Mouse (Mus musculus) inflammation-experienced regulatory T-cells, adult 6 months (primary cell): ENCODE results near the gene Stat3. TPM values are rescaled to one million over a fixed set of nuclear protein-coding genes. Genes with fewer than 3 reads are reported as not detected.
A peak's percentile ranks its signal among the peaks of the same experiment; 100 is the strongest.

Source experiments
- ATAC-seq: one replicate; pipeline ENCODE4 v1.8.0; 2017
- polyA plus RNA-seq, 3 experiments: library from polyadenylated mRNA; unstranded; fragments of 100-300 nt; shearing (Covaris generic); gene quantifications; one replicate each; pipeline ENCODE4 v1.2.1; 2017

The Stat3 gene
- polyA plus RNA-seq, 3 experiments from 2014 or later: 79.3 to 111 (median 99.2) TPM

DNA sequence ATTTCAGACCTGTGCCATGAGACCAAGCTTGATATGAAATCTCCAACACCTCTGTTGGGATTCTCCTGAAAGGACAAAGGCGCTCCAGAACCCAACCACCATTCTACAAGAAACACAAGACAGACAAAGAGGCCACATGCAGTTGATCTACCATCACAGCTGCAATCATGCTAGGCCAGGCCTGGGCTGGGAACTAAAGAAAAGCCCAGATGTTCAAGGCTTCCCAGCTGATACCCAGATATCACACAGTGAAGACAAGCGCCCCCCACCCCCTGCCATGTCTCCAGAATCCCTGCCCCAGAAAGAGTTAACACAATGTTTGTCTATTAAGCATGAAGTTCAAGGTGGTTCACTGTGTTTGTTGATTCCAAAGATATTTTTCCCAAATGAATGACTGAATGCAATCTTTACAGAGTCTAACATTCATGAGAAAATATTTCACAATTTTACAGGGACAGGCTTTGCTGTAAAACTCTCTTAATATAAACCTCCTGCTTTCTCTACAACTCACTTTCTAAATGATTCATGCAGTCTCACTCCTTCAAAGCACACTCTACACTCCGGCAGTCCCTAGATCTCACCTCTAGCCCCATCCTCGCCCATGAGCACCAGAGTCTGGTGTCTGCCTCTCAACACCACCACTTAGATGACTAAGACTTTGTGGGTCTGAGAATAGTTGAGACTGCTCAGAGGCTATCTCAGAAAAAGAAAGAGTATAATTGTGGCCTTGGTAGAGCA is 18.3 kb downstream of the Stat3 start:
- ATAC-seq: no peak

GRCm38 (mm10) chr11:100918007-100918406 is 21.3 kb downstream of the Stat3 start:
- ATAC-seq: no peak

GRCm38 (mm10) chr11:100916432-100916971 is 22.8 kb downstream of the Stat3 start:
- ATAC-seq: no peak

GRCm38 (mm10) chr11:100915063-100915462 is 24.3 kb downstream of the Stat3 start:
- ATAC-seq: no peak

DNA sequence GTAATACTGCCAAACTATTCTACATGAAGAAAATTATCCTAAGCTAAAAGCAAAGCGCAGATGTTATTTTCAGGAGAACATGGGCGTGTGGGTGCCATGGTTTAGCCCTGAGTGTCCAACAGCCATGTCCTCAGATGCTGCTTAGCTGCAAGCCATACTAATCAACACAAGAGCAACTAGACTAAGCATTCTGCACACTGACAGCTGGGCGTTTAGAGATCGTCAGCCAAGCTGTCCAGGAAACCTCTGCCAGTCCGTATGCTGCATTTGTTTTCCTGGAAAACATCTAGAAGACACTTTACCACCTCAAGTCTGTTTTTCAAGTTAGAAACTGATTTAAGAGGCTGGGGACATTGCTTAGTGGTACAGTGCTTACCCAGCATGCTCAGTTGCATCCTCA is 24.9 kb downstream of the Stat3 start:
- ATAC-seq: no peak

- peak; percentile 83 for ATAC-seq
Observed at GRCm38 (mm10) chr11:100912401-100913155, 26.8 kb downstream of the Stat3 start.

GRCm38 (mm10) chr11:100908567-100908966 is 30.8 kb downstream of the Stat3 start:
- no peak for ATAC-seq

DNA sequence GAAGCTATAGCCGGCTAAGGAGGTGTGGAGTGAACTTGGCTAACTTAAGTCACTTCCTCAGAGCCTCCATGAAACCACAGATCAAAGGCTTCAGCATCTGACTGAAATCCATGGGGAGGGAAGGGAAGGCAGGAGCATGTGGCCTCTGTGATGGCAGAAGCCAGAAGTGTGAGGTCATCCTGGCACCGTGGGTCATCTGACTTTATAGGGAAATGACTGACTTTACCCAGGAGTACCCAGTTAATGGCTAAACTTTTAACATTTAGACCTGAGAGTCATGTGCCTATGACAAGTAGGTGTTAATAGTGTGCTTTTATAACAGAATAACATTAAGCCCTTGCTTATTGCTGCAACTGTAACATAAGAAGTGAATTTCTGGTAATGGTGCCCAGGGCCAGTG is 31.2 kb downstream of the Stat3 start:
- no peak for ATAC-seq

DNA sequence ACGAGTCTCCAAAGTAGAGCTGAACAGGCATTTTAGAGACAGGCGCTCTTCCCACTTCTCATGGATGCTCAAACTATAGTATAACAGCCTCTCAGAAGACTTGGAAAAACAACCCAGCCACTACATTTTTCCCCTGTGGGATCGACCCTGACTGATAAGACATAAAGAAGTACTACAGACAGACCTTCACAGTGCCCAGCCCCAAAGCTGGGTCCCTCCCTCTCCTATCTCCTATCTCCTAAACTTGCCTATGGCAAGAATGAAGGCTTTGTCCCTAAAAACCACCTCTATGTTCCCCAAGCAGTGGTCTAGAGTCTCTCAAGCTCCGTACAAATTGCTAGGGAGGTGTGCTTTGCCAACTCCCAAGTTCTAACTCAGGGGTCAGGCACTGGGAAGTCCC is 32.5 kb downstream of the Stat3 start:
- ATAC-seq: no peak

- no peak for ATAC-seq
Observed at GRCm38 (mm10) chr11:100905929-100906328, 33.4 kb downstream of the Stat3 start.

GRCm38 (mm10) chr11:100904580-100905351 is 34.6 kb downstream of the Stat3 start:
- peak; percentile 95 for ATAC-seq

- ATAC-seq: no peak
Observed at GRCm38 (mm10) chr11:100898441-100899199, 40.7 kb downstream of the Stat3 start.

- peak; percentile 67 for ATAC-seq
Observed at GRCm38 (mm10) chr11:100897294-100898231, 41.8 kb downstream of the Stat3 start.

- ATAC-seq: no peak
Observed at GRCm38 (mm10) chr11:100896078-100896477, 43.3 kb downstream of the Stat3 start.

DNA sequence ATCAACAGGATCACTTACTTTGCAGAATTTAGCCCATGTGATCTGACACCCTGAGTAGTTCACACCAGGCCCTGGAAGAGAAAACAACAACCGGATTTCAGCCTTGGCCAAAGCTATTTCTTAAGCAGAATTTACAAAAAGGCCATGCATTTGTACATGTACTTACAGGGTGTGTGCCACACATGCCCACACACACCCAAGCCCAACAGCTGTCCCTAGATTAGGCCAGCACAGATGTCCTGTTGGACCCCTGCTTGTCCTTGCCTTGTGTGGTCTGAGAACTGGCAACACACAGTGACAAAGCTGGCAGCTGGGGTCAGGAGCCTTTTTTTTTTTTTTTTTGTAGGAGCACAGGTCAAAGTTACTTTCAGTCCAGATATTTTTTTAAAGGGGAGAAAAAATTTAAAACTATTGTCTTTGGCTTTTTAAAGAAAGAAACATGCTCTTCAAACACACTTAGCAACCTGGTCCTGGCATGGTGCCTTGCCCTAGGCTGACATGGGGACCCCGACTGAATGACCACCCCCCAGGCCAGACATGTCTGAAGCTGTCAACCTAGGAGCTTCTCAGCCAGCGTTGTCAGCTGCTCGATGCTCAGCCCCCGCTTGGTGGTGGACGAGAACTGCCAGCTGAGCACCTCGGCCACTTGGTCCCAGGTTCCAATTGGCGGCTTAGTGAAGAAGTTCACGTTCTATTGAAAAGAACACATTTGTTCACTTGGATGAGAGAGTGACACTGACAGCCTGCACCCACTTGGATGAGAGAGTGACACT is 45.0 kb downstream of the Stat3 start:
- no peak for ATAC-seq

GRCm38 (mm10) chr11:100893482-100893881 is 45.9 kb downstream of the Stat3 start:
- ATAC-seq: peak; percentile 76

DNA sequence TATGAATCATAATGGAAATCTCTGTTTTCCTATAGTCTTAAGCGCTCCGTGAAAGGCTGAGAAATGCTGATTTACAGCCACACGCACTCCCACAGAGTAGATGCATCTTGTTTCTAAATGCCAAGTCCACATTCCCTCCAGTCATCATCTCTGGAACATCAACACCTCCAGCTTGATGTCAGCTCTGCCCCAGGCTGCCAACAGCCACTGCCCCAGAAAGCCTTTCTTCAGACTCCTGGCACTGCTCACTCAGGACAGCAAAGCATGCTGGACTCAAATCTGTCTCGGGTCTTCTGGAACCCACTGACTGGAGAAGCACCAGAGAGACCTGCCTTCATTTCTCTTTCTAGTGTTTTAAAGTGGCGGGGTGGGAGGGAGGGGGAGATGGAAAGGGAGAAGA is 46.9 kb downstream of the Stat3 start:
- no peak for ATAC-seq

DNA sequence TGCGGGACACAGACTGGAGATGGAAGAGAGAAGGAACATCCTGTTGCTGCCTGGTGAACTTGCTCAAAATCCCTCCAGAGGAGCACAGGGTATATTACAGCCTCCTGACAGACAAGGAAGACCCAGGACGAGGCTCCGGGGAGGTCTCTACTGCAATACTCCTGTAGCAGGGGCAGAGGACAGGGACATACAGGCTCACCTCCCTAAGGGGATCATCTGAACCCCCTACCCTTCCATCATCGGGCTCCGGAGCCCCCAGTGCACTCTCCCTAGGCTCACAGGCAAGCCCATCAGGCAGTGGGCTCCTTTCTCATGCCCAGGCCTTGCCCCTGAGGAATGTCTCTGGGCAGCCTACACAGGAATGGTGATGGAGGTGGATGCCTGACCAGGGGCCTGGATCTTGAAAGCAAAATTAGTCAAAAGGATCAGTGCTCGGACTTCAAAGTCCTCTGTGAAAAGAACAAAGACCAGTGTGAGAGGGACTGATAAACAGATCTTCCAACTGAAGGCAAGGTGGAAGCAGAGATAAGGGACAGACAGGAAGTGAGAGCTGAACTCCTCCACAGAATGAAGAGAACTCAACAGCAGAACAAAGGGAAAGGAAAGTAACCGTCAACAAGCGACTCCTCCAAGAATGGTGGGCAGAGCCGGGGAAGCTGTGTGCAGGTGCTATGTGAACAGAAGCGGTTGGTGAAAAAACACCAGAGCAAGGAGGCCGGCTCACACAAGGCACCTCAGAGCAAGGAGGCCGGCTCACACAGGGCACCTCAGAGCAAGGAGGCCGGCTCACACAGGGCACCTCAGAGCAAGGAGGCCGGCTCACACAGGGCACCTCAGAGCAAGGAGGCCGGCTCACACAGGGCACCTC is 47.9 kb downstream of the Stat3 start:
- peak; percentile 71 for ATAC-seq

- no peak for ATAC-seq
Observed at GRCm38 (mm10) chr11:100890481-100890880, 48.9 kb downstream of the Stat3 start.
